Mouse (Mus musculus) right cerebral cortex, postnatal 14 days (tissue): ENCODE measurements around the gene Gm49378.
A peak's percentile ranks its signal among the peaks of the same experiment; 100 is the strongest.

Experiments used
- DNase-seq: peaks from one replicate; pipeline ENCODE4 v3.0.0; 2022

The Gm49378 gene

DNA sequence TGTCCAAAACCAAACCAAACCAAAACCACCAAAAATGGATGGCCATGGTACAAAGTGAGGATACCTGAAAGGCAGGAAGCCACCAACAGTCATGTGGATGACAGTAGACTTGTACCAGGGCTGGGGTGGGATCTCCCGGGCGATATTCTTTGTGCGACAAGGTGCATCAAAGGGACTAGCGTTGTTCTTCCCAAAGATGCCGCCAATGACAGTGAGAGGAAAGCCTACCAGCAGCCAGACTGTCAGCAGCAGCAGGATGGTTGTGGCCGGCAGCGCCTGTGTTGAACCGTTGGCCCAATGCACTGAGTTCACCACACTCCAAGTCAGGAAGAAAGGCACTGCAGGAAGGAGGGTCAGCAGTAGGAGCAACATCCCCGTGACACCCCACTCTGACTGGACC lies at the start of gene Gm49378:
Gene Gm49378 (minus strand): TSS at position 101 of the 400 bp plus-strand sequence.
- no peak for DNase-seq

DNA sequence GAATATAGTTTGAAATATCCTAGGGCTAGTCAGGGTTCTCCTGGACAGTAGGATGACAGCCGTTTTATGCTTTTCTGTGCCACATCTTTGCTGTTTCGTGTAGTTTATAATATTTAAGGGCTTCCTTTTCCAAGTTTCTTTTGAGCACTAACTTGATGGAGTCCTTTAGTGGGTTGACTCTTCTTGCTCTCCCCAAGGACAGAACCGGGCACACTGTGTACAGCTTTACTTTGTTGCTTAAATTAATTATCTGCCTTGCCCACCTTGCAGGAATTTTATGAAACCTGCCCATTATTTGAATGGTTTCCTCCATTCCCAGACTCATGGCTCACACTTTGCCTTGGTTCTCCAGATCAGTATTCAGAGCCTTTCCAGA lies 44.4 kb upstream of the Gm49378 start:
- DNase-seq, result no peak

DNA sequence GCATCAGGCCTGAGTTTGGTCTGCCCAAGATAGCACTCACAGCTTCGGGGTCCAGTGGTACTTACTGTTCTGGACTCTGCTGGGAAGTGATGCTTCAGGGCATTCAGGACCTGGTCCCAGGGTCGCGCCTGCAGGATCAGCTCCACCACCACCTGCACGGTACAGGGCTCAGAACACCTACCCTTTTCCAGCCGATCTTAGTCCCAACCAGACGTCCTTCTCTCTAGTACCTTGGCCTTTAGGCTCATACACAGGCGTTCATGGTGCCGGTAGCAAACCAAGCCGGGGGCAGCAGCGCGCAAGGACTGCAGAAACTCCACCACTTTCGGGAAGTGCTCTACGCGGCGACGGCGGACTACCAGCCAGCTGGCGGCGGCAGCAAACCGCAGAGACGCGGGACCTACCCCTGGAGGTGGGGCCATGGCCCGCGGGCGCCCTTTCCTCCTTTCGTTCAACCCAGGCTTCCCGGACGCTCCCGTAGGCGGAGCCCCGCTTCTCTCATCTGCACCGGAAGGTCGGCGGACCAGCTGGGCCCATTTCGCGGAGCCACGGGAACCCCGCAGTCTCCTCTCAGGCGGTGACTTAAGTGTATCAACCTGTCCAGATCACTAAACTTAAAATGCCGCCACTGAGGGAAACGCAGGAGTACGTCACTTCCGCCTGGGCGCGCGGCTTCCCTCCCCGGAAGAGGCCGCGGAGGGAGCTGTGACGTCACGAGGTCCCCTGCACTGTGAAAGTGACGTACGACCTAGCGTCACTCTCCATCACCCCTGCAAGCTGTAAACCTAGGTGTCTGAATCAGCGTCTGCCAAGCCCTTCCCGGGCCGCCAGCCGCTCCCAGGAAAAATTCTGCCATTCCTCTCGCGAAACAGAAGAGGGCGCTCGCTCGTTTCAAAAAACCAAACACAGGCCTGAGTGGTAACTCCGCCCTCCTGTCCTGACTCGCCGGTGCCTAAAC lies 43.7 kb upstream of the Gm49378 start, which contains the start of gene Tinf2:
Gene Tinf2 (minus strand): TSS at position 661 of the 958 bp plus-strand sequence.
- DNase-seq, result peak; percentile 95

DNA sequence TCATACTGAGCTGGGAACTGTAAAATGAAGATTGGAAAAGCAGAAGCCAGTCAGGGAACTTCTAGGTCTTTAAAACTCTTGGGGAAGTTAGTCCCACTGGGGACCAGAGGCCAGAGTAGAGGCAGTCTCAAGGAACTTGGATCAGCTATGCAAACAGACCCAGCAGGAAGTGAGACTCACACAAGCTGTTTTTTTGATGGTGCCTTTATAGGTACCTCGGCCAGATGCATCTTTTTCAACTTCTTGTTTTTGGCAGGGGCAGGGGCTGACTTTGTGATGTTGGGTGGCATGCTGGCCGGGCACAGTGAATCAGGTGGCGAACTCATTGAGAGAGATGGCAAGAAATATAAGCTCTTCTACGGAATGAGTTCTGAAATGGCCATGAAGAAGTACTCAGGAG lies 39.9 kb upstream of the Gm49378 start:
- no peak for DNase-seq

DNA sequence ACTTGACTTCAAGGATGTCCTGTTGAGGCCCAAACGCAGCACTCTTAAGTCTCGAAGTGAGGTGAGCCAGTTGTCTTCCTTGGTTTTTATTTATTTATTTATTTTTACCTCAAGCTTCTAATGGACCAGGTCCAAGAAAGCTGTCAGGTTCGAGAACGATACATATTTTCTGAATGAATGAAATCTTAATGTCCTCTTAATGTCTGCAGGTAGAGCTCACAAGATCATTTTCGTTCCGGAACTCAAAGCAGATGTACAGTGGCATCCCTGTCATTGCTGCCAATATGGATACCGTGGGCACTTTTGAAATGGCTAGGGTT lies 35.0 kb upstream of the Gm49378 start:
- DNase-seq, result no peak

DNA sequence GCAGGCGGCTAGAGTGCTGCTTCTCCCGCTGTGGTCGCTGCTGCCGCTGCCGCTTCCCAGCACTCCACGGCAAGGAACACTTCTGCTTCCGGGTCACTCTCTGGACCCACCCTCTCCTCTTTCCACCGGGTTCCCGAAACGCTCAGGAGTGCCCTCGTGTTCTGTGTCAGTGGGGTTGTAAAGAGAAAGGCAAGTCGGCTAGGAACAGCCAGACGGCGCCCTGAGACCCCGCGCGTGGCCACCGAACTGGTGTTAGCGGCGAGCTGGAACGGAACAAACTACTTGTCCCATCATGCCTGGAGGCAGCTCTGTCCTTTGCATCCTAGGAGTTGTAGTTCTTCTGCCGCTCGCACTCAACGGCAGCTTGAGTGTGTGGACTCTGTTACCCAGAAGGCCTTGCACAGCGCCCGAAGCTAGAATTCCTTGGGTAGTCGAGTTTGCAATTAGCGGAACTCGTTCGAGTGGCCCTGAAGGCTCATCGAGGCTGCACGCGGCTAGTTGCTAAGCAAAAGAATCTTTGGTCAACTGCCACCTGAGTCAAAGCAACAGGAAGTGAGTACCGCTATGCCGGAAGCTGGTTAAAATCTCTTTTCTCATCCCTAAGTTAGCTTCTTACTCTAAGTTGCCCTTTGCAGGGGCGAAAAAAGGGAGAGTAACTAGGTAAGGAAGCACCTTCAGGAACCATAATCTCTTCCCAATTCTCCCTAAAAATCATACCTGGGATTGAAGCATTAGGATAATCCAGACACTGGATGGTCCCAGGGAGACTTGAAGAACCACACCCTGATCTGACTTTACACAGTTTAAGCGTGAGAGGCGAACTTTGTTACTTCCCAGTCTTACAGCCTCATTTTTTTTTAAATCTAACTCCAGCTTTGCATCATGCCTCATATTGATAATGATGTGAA lies 34.4 kb upstream of the Gm49378 start, which contains the start of the genes Gmpr2 and Nedd8:
Gene Gmpr2 (plus strand): TSS at position 109 of the 908 bp plus-strand sequence.
Gene Nedd8 (minus strand): TSS at position 292 of the 908 bp plus-strand sequence.
- DNase-seq, result peak; percentile 84

DNA sequence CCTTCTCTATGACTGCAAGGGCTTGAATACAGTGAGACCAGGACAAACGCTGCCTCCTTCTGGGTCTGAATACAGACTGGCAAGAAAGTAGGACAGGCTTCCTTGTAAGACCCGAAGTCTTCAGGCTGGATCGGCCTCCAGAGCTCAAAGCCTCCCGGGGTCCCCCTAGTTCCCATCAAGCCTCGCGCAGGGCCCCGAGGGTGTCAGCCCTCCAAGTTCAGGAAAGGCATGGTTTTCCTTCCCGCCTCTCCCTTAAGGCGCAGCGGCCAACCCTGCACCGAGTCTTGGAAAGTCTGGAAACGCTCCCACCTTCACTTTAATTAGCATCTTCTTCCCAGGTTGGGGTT lies 33.8 kb upstream of the Gm49378 start:
- no peak for DNase-seq

DNA sequence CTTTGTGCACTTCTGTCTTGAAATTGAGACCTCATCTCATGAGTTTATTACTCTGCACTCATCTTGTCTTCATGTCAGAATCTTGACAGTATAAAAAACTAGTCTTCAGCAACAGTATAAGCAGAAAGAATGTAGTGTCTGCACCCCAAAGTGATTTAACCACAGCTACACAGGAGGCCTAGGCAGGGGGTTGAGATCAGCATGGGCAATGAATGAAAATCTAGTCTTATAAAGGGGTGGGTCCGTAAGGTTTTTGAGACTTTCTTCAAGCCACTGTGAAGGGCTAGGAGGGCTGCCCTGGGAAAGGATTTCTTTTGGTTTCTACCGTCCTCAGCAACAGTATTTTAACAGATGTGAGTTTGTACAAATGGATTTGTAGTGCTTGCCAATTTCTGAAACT lies 22.9 kb upstream of the Gm49378 start:
- DNase-seq, result no peak

DNA sequence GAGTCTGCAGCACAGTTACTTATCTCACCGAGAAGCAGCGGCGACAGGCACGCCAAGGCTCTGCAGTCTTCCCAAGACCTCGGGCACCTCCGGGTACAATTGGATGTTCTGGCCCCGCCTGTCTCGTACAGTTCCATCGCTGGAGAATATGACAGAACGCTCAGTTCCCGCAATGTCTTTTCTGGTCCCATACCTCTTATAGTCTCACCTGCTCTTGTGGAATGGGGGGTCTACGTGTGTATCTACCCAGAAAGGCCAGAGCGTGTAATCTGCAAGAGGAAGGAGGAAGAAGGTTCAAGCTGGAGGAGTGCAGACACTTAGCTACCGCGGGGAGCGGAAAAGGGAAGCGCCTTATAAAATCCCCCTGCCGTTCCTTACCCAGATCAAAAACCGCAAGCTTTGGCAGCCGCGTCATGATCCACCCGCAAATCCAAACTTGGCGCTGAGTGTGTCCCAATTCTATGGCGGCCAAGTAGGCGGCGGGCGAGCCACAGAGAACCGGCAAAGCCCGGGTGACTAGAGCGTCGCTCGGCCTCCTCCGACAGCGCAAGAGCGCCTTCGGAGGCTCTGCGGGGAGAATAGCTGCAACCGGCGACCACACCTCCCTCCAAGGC lies 22.4 kb upstream of the Gm49378 start, which contains the start of gene Mdp1:
Gene Mdp1 (minus strand): TSS at position 549 of the 614 bp plus-strand sequence.
- peak; percentile 81 for DNase-seq

DNA sequence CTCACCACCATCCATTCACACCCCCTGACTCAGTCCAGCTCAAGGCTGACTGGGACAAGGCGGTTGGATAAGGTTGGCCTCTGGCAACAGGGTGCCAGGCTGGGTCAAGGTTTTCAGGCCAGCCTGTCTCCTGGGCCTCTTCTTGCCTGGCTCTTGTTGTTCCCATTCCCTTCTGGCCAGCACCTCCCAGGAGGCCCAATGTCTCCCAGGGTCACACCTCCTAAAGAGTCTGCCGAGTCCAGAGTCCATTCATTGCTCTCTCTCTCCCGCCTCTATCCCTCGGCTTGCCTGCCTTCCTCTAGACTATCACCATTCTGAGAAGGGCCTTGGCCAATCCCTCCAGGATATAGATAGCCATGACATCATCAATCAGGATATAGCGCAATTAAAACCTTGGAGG lies 20.3 kb upstream of the Gm49378 start:
- no peak for DNase-seq

DNA sequence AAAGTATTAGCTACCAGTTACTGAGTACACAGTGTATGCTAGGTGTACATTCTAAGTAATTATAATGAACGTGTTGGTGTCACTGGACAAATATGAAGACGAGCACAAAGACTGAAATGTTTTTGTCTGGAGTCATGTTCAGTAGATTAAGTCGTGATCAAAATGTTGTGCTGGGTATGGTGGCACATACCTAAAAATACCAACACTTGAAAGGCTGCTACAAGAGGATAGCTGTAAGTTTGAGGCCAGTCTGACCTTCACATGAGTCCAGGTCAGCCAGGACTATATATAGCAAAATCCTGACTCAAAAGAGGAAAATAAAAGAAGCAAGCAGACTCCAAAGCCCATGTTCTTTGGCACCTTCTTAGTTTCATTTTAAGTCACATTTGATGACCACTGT lies 19.2 kb upstream of the Gm49378 start:
- no peak for DNase-seq

DNA sequence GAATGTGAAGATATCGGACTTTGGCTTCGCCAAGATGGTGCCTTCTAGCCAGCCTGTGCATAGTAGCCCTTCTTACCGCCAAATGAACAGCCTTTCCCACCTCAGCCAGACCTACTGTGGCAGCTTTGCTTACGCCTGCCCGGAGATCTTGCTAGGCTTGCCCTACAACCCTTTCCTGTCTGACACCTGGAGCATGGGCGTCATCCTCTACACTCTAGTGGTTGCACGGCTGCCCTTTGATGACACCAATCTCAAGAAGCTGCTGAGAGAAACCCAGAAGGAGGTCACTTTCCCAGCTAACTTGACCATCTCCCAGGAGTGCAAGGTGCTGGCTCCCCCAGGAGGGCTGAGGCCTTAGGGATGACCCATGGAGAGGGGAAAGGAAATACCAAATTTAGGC lies 13.8 kb upstream of the Gm49378 start:
- DNase-seq, result no peak

DNA sequence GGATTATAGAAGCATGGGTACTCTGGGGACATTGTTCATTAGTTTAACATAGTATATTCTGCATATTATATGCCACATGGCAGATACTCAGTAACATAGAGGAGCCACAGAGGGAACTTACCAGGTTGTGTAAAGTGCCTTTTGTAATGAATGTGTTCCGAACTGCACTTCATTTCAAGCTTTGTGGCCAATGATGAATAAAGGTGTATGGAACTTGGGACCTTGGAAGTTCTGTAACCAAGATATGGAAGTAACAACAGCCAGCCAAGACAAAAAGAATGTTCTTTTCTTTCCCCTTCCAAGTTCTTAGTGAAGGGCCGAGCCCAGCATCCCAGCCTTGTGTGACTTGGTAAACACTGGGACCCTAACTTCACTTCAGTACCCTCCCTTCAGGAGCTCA lies 12.2 kb upstream of the Gm49378 start, which contains the start of gene Tssk4:
Gene Tssk4 (plus strand): TSS at position 301 of the 400 bp plus-strand sequence.
- DNase-seq, result no peak

DNA sequence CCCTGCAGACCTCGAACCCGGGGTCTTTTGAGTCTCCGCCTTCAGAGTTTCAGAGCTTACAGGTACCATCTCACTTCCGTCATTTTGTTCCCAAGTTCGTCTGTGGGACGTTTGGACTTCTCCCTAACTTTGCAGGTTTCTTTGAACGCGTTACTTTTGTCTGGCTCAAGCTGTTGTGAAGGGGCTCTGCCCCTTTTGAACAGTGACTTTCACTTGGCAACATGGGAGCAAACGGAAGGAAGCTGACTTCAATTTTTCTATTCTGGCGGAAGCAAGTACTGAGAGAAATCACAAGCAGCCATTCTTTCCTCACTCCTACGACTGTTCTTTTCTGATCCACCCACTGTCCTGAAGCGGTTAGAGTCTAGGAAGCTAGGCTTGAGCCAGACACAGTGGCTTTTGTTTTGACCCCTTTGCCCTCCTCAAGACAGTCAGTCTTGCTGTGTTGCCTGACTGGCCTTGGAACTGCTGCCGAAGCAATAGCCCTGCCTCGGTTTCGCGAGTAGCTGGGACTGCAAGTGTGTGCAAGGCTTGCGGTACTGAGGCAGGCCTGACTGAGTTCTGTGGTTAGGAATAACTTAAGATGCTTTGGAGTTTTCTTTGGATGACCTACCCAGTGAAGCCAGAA lies 6.7 kb upstream of the Gm49378 start:
- DNase-seq, result no peak

DNA sequence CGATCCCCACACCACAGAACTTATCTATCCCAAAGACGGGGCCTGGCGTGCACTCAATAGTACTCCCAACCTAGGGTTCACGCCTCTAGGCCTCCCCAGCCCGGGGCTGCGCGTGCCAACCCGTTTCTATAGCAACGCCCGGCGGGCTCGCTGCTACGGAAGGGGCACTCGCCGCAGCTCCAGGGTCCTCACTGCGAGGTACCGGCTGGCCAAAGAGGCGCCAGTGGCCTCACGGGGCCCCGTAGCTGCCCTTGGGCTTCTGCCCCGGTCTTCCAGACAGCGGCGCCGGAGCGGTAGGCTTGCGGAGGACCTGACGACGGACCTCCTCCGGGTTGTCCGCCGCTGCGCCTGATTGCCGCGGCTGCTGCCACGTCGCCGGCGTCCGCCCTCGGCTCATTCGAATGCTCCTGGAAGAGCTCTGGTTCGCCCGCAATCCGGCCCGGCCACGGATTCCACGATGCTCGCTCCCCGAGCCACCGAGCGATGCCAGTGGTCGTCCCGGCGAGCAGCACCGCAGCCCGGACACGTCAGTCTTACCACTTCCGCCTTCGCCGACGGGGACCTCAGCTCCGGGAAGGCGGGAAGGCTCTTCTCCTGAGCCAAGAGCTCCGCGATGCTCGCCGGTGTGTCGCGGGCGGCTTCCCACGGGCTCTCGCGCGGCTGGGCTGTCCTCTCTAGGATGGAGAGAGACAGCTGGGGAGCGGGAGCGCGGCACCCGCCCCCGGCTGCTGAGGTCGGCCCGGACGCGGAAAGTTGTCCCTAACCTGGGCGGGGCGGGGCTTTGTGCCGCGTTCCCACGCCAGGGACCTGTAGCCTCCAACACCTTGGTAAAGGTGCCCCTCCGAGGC lies 5.6 kb upstream of the Gm49378 start, which contains the start of gene Tm9sf1:
Gene Tm9sf1 (minus strand): TSS at position 747 of the 848 bp plus-strand sequence.
- peak; percentile 78 for DNase-seq

DNA sequence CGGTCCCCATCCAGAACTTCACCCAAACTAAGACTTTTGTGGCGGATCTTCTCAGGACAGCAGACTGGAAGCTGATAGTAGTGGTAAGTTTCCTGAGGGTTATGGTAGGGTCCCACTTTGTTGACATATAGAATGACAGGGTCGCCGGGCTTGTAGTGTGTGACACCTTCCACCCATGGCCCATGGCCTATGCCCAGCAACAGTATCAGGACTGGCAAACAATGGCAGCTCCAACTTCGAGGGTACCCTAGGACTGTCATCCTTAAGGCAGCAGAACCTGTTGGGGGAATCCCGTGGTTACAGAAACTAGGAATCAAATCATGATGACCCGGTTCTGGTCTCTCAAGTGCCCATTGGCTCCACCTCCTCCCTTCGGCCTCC lies 5.0 kb upstream of the Gm49378 start:
- DNase-seq, result no peak

DNA sequence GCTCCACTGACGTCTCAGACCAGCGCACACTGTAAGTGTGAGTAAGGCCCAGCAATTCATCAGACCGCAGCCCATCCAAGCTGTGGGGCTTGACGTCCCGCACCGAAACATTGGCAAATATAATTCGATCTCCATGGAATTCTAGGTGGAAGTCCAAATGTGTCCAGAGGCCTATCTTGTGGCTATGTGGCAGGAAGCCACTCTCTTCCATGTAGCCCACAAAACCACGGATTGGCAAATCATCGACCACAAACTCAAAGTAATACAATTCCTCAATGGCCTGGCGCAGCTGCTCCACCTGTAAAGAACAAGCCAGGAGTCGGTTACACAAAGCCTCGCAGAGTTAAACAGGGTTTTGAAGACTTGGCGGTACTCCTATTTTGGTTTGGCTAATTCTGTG lies 3.6 kb upstream of the Gm49378 start:
- no peak for DNase-seq

DNA sequence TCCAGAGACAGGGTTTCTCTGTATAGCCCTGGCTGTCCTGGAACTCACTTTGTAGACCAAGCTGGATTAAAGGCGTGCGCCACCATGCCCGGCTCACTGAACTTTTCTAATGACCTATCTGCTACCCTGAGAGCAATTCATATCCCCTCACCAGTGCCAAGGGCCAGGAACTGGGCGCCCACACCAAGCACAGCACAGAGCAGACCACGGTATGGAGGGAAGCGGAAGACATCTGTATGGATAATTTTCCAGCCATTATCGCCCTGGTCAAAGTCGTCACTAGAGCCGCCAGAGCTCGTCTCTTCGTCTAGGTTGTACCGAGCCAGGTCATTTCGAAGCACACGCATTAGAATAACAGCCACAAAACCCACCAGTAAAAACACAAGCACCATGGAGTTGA lies 3.1 kb upstream of the Gm49378 start:
- DNase-seq, result no peak

DNA sequence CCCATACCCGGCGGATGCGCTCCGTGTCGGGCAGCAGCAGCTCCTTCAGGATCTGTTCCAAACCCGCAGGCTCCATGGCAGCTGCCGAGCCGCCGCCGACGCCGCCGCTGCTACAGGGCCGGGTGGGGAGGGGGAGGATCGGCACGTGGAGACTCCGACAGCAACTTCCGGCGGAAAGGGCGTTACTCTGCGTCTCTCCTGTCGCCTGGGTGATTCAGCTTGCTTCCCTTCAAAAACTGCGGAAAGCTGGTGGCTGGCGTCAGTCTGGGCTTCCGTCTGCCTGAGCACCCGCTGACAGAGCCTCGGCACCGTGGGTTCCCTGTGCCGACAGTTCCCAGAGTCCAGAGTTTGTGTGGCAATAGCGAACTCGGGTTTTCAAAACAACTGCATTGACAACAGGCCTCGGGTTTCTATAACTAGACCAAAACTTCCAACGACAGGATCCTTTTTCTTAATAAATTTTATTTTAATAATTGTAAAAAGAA lies 2.1 kb downstream of the Gm49378 start, which contains the start of gene Ipo4:
Gene Ipo4 (minus strand): TSS at position 435 of the 485 bp plus-strand sequence.
- DNase-seq, result peak; percentile 88

DNA sequence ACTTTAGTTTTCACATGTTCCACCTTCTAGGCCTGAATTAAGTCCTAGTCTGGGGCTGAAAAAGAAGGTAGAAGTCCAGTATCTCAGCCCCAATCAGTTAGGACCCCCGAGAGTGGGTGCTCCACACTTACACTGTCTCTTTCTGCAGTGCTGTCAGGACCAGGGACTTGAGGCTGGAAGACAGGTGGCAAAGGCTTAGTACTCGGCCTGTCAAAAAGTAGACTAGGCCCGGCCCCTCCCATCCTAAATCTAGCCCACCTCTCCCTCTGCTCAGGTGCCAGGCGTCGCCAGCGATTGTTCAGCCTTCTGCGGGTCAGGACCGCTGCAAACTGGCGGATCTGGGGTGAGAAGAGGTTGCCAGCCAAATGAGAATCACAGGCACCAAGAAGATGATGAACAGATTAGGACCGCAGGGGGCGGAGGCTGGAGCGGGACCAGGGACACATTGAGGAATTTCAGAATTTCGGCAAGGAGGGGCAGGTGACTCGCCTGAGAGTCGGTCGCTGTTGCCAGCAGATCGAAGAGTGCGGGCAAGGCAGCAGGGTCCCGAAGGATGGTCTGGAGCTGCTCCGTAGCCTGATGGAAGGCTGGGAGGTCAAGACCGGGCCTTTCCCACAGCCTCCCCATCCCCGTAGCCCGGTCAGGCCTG lies 2.7 kb downstream of the Gm49378 start:
- DNase-seq, result no peak

DNA sequence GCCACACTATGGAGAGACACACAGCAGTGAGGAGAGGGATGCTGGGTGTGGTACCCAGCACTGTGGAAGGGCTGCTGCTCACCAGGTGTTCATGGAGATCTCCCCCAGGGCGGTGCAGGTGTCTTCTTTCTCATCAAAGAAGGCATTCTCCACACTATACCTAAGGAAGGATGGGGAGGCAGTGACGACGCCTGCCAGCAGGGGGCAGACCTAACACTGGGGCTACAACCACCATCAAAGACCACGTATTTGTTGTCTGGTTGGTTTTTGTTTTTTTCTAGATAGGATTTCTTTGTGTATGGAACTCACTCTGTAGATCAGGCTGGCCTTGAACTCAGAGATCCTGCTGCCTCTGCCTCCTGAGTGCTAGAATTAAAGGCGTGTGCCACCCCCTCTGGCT lies 8.4 kb downstream of the Gm49378 start:
- DNase-seq, result peak; percentile 45
